Mouse (Mus musculus) MEL (cell line): ENCODE results near the gene Vps13d. TPM values are rescaled to one million over a fixed set of nuclear protein-coding genes. Genes with fewer than 3 reads are reported as not detected.

Source experiments
- DNase-seq: peaks from one replicate; pipeline ENCODE4 v3.0.0; 2011; ENCODE audit warnings: low read depth, low spot score
- H3K27ac ChIP-seq: 2 replicates; pipeline ENCODE4 v1.5.1; 2012; ENCODE audit warnings: low read depth, mild to moderate bottlenecking, control low read depth, low read length, moderate library complexity; ENCODE audit not compliant: control insufficient read depth
- H3K27me3 ChIP-seq, 2 experiments: fragments of 150-350 bp in 1 of 2; sonication (generic) in 1 of 2; 2 replicates each; pipeline ENCODE4 v1.6.1; 2012; ENCODE audit warnings: low read length in 2 of 2, mild to moderate bottlenecking in 2 of 2, improper control_type of control experiment in 1 of 2, moderate library complexity in 1 of 2; ENCODE audit not compliant: insufficient read depth in 2 of 2, control insufficient read depth in 1 of 2
- H3K36me3 ChIP-seq, 2 experiments: 2 replicates each; pipeline ENCODE4 v1.6.1; 2012 to 2014; ENCODE audit warnings: low read length in 2 of 2, improper control_type of control experiment in 1 of 2, inconsistent platforms in 1 of 2, mild to moderate bottlenecking in 1 of 2; ENCODE audit not compliant: insufficient read depth in 2 of 2, control insufficient read depth in 1 of 2
- H3K4me1 ChIP-seq, 2 experiments: fragments of 150-350 bp in 1 of 2; sonication (generic) in 1 of 2; 2 replicates each; pipeline ENCODE4 v1.6.1; 2012; ENCODE audit warnings: low read length in 2 of 2, improper control_type of control experiment in 1 of 2, mild to moderate bottlenecking in 1 of 2; ENCODE audit not compliant: insufficient read depth in 2 of 2, control insufficient read depth in 1 of 2
- H3K4me3 ChIP-seq, 2 experiments: fragments of 150-350 bp in 1 of 2; sonication (generic) in 1 of 2; 2 replicates each; pipeline ENCODE4 v1.5.1; 2012; ENCODE audit warnings: low read depth in 2 of 2, low read length in 2 of 2, mild to moderate bottlenecking in 2 of 2, moderate library complexity in 2 of 2, control low read depth in 1 of 2, improper control_type of control experiment in 1 of 2; ENCODE audit not compliant: control insufficient read depth in 1 of 2, insufficient read depth in 1 of 2
- H3K79me2 ChIP-seq: 2 replicates; pipeline ENCODE4 v1.6.1; 2012; ENCODE audit warnings: mild to moderate bottlenecking, low read length, moderate library complexity; ENCODE audit not compliant: control insufficient read depth, poor library complexity, insufficient read depth
- H3K9ac ChIP-seq: 2 replicates; pipeline ENCODE4 v1.6.1; 2012; ENCODE audit warnings: low read depth, mild to moderate bottlenecking, control low read depth, low read length, moderate library complexity; ENCODE audit not compliant: control insufficient read depth, poor library complexity, severe bottlenecking
- H3K9me3 ChIP-seq: fragments of 150-350 bp; sonication (generic); replicated peaks from 2 replicates; pipeline ENCODE4 v1.6.1; 2012; ENCODE audit warnings: mild to moderate bottlenecking, low read length, improper control_type of control experiment, moderate library complexity; ENCODE audit not compliant: insufficient read depth
- BHLHE40 ChIP-seq: IDR thresholded peaks from 2 replicates; pipeline ENCODE4 v1.6.1; 2012; ENCODE audit warnings: low read depth, mild to moderate bottlenecking, inconsistent platforms, low read length, improper control_type of control experiment, borderline replicate concordance
- CHD2 ChIP-seq: IDR thresholded peaks from 2 replicates; pipeline ENCODE4 v1.6.1; 2011; ENCODE audit warnings: low read length, improper control_type of control experiment
- CTCF ChIP-seq, 3 experiments: IDR thresholded peaks in 2 of 3; conservative IDR thresholded peaks in 1 of 3; 2 replicates each; pipeline ENCODE4 v1.5.1; 2011 to 2012; ENCODE audit warnings: low read length in 3 of 3, low read depth in 2 of 3, mild to moderate bottlenecking in 2 of 3, improper control_type of control experiment in 1 of 3, inconsistent platforms in 1 of 3, mixed read lengths in 1 of 3, moderate library complexity in 1 of 3; ENCODE audit not compliant: control insufficient read depth in 1 of 3, insufficient read depth in 1 of 3, poor library complexity in 1 of 3, severe bottlenecking in 1 of 3
- EP300 ChIP-seq, 2 experiments: IDR thresholded peaks; 2 replicates each; pipeline ENCODE4 v1.6.1; 2011; ENCODE audit warnings: improper control_type of control experiment in 2 of 2, low read length in 2 of 2, low read depth in 1 of 2, mild to moderate bottlenecking in 1 of 2
- ETS1 ChIP-seq: IDR thresholded peaks from 2 replicates; pipeline ENCODE4 v1.6.1; 2012; ENCODE audit warnings: low read depth, mild to moderate bottlenecking, inconsistent platforms, low read length, improper control_type of control experiment, moderate library complexity
- GATA1 ChIP-seq: IDR thresholded peaks from 2 replicates; pipeline ENCODE4 v1.6.1; 2011; ENCODE audit warnings: low read depth, low read length, improper control_type of control experiment
- JUND ChIP-seq: IDR thresholded peaks from 2 replicates; pipeline ENCODE4 v1.6.1; 2011; ENCODE audit warnings: low read depth, mild to moderate bottlenecking, improper control_type of control experiment, low read length
- MAX ChIP-seq: IDR thresholded peaks from 2 replicates; pipeline ENCODE4 v1.6.1; 2011; ENCODE audit warnings: low read length, improper control_type of control experiment
- MAZ ChIP-seq: IDR thresholded peaks from 2 replicates; pipeline ENCODE4 v1.6.1; 2012; ENCODE audit warnings: low read depth, mild to moderate bottlenecking, inconsistent platforms, low read length, improper control_type of control experiment
- MEF2A ChIP-seq: IDR thresholded peaks from 2 replicates; pipeline ENCODE4 v1.6.1; 2014; ENCODE audit warnings: low read depth, mild to moderate bottlenecking, inconsistent platforms, low read length, improper control_type of control experiment; ENCODE audit not compliant: poor library complexity, insufficient replicate concordance, severe bottlenecking; ENCODE audit errors: extremely low read depth
- MXI1 ChIP-seq: IDR thresholded peaks from 2 replicates; pipeline ENCODE4 v1.6.1; 2011; ENCODE audit warnings: mild to moderate bottlenecking, low read depth, low read length, improper control_type of control experiment
- SIN3A ChIP-seq: IDR thresholded peaks from 2 replicates; pipeline ENCODE4 v1.6.1; 2012; ENCODE audit warnings: low read length, improper control_type of control experiment, inconsistent platforms
- SMC3 ChIP-seq: IDR thresholded peaks from 2 replicates; pipeline ENCODE4 v1.6.1; 2011; ENCODE audit warnings: low read depth, low read length, improper control_type of control experiment
- TBP ChIP-seq: IDR thresholded peaks from 2 replicates; pipeline ENCODE4 v1.8.0; 2011; ENCODE audit warnings: low read depth, low read length, improper control_type of control experiment
- TCF12 ChIP-seq: IDR thresholded peaks from 2 replicates; pipeline ENCODE4 v1.6.1; 2014; ENCODE audit warnings: low read depth, mild to moderate bottlenecking, inconsistent platforms, low read length, improper control_type of control experiment, moderate library complexity
- polyA plus RNA-seq, 2 experiments: library from polyadenylated mRNA; stranded (reverse) in 1 of 2; unstranded in 1 of 2; fragments of >175 nt in 1 of 2; fragments of >200 nt in 1 of 2; gene quantifications; 2 replicates each; pipeline versions ENCODE4 v1.2.1 to v1.2.4; 2012; ENCODE audit warnings: low replicate concordance in 2 of 2, low read depth in 1 of 2; ENCODE audit not compliant: insufficient read length in 2 of 2, insufficient read depth in 1 of 2, missing spikeins in 1 of 2
- total RNA-seq: library from RNA; depleted of rRNA; stranded (reverse); fragments of 300-350 nt; gene quantifications from 2 replicates; pipeline ENCODE4 v1.2.3, GENCODE M21; 2012

Vps13d gene
- total and polyA plus RNA-seq, 3 experiments, result 8.9 to 14.5 (median 13.2) TPM

DNA sequence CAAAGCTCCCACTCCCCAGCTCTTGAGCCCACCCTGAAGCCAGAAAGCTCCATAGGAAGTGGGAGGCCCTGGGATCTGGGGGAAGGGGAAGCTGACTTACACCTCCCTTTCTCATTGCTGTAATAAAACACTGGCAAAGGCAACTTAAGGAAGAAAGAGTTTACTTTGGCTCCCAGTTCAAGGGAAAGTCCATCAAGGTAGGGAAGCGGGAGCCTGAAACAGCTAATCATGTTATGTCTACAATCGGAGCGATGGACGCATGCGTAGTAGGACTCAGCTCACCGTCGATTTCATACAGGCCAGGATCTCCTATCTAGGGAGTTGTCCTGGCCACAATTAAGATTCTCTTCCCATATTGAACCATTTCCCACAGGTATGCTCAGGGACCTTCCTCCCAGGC is 263.6 kb downstream of the Vps13d start:
- Histone ChIP-seq H3K27me3 (no peaks in the 10 kb centered on the region), H3K36me3 (no peaks in the 10 kb centered on the region), H3K4me1 (no peaks in the 10 kb centered on the region), H3K9ac (no peak overlapping the region), H3K79me2 (no peaks in the 10 kb centered on the region), H3K9me3 (no peaks in the 10 kb centered on the region), H3K4me3 (no peak overlapping the region), H3K27ac (no peak overlapping the region)
- TF ChIP-seq MEF2A (no peak), GATA1 (no peak), TBP (no peak), ETS1 (no peak), CTCF (IDR thresholded peaks at IDR 0.05 in 2 of 3, conservative IDR thresholded peaks at IDR 0.05 in 1 of 3; ENCODE audit: control insufficient read depth in 1 of 3, insufficient read depth in 1 of 3, low read depth in 2 of 3, low read length in 3 of 3, poor library complexity in 1 of 3, severe bottlenecking in 1 of 3) (no peak), BHLHE40 (no peak)
- no peak for DNase-seq

DNA sequence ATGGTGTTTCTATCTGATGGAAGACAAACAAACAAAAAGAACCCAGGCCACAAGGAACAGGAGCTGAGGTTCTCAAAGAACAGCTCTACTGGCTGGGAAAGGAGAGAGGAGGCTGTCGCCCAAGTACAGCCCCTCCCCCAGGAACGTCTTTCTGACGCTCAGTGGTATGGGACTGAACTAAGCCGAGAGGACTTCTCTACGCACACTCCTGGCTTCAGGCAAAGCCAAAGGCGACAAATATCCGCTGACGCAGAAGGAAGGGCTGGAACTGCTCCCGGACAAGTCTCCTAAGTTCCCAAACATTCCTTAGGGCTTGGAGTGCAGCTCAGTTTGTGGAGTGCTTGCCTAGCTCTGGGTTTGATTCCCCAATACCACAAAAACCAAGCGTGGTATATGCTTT is 264.4 kb downstream of the Vps13d start:
- Histone ChIP-seq H3K9ac (no peak overlapping the region), H3K9me3 (no peaks in the 10 kb centered on the region), H3K27ac (no peak overlapping the region), H3K27me3 (no peaks in the 10 kb centered on the region), H3K36me3 (no peaks in the 10 kb centered on the region)
- TF ChIP-seq JUND (no peak), MAX (no peak), EP300 (IDR thresholded peaks at IDR 0.05; ENCODE audit: low read depth in 1 of 2, low read length in 2 of 2) (no peak), TCF12 (no peak), MAZ (no peak), MXI1 (no peak), SMC3 (no peak)
- TF ChIP-seq, all 39 proteins: peak for 0
- Histone ChIP-seq H3K4me3 (no peak overlapping the region), H3K79me2 (no peaks in the 10 kb centered on the region), H3K4me1 (no peaks in the 10 kb centered on the region)
- DNase-seq, result no peak

DNA sequence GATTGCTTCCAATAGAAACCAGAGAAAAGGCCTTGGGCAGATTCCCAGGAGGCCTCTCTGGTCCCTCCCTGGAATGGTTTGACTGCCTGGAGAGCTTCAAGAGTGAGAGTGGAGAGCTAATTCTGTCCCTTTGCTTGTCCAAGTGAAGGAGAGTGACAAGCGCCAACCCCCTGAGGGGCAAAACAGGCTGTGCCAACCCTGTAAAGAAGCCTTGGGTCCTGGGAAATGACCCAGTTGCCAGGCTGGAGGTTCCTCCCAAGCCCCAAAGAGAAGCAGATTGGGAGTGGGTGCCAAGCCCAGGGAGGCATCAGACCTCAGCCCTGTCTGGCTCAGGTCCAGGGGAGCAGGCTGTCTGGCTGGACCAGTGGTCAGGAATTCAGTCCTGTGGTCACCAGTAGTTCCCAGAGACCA is 265.0 kb downstream of the Vps13d start:
- Histone ChIP-seq H3K4me3 (no peak overlapping the region), H3K27ac (no peak overlapping the region), H3K79me2 (no peaks in the 10 kb centered on the region), H3K36me3 (no peaks in the 10 kb centered on the region), H3K9me3 (no peaks in the 10 kb centered on the region), H3K9ac (no peak overlapping the region), H3K27me3 (no peaks in the 10 kb centered on the region), H3K4me1 (no peaks in the 10 kb centered on the region)
- TF ChIP-seq CHD2 (no peak), SIN3A (no peak), JUND (no peak)
- DNase-seq, result no peak
